Mouse (Mus musculus) intestine, embryonic 14.5 days (tissue): Measurements from ENCODE around the gene Prkar1b. TPM values are rescaled to one million over a fixed set of nuclear protein-coding genes. Genes with fewer than 3 reads are reported as not detected.

Experiments
- ATAC-seq: fragments of 200-750 bp; cut with Nextera tagmentation; replicated peaks from 2 replicates; pipeline ENCODE4 v1.8.0; 2017; ENCODE audit warnings: low read depth, moderate number of reproducible peaks, moderate TSS enrichment, moderate library complexity; ENCODE audit not compliant: low FRiP score, low TSS enrichment
- DNase-seq: peaks from one replicate; pipeline ENCODE4 v3.0.0-alpha.2; 2018; ENCODE audit warnings: low spot score
- H3K27ac ChIP-seq: fragments of 300-500 bp; sonication (generic); 2 replicates; pipeline ENCODE4 v1.5.1; 2014; ENCODE audit warnings: low read depth, mild to moderate bottlenecking, control low read depth
- H3K27me3 ChIP-seq: fragments of 300-500 bp; sonication (generic); replicated peaks from 2 replicates; pipeline ENCODE4 v1.6.1; 2014; ENCODE audit warnings: low read length, control low read depth; ENCODE audit not compliant: control insufficient read depth, insufficient read depth
- H3K36me3 ChIP-seq: fragments of 300-500 bp; sonication (generic); 2 replicates; pipeline ENCODE4 v1.6.1; 2014; ENCODE audit warnings: low read length, control low read depth; ENCODE audit not compliant: control insufficient read depth, insufficient read depth
- H3K4me1 ChIP-seq: fragments of 300-500 bp; sonication (generic); replicated peaks from 2 replicates; pipeline ENCODE4 v1.6.1; 2014; ENCODE audit warnings: low read length, control low read depth, mixed read lengths; ENCODE audit not compliant: control insufficient read depth, insufficient read depth
- H3K4me2 ChIP-seq: fragments of 300-500 bp; sonication (generic); 2 replicates; pipeline ENCODE4 v1.6.1; 2014; ENCODE audit warnings: low read length
- H3K4me3 ChIP-seq: fragments of 300-500 bp; sonication (generic); 2 replicates; pipeline ENCODE4 v1.5.1; 2014; ENCODE audit warnings: low read depth, low read length, control low read depth, mixed read lengths
- H3K9ac ChIP-seq: fragments of 300-500 bp; sonication (generic); 2 replicates; pipeline ENCODE4 v1.6.1; 2014; ENCODE audit warnings: mild to moderate bottlenecking, low read length
- H3K9me3 ChIP-seq: fragments of 300-500 bp; sonication (generic); 2 replicates; pipeline ENCODE4 v1.6.1; 2016; ENCODE audit warnings: low read length, control low read depth; ENCODE audit not compliant: control insufficient read depth
- WGBS: fragments of 180-500 bp; shearing (Covaris S2); extraction: QIAGEN DNeasy Blood & Tissue Kit; methylation state at CpG from one replicate; pipeline ENCODE4 v1.1.7; 2014; 5-methylcytosine and 5-hydroxymethylcytosine counted together
- polyA plus RNA-seq: library from polyadenylated mRNA; unstranded; fragments of >200 nt; fragmentation: Nextera tagmentation; extraction: Ambion mirVana; gene quantifications from 2 replicates; pipeline ENCODE4 v1.2.1, GENCODE M21; 2014

Gene Prkar1b
- polyA plus RNA-seq, 1 experiment from 2014 or later, result 25.6 TPM

DNA sequence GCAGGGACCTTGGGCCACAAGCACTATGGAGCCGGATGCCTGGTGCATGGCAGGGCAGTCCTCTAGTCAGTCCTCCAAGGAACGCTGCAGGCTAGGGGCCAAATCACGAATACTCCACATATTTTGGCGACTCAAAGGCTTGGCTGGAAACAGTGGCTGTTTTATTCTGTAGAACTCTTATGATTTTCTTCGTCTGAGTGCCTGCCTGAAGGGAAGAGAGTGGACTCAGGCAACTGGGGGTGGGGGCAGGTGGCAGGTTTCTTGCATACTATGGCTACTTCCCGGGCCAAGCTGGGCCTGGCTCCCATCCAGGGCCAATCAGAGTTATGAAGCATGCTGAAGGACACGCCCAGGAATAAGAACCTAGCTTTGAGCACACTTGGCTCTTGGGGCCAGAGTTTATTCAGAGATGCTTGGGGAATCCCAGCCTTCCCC is 179.7 kb downstream of the Prkar1b start:
- ATAC-seq (no peak), DNase-seq (no peak)
- no peak overlapping the region for H3K4me3 ChIP-seq
- no peaks in the 10 kb centered on the region for H3K36me3 ChIP-seq
- no peak overlapping the region for H3K27ac ChIP-seq
- peaks cover 24% of the 10 kb centered on the region for H3K4me1 ChIP-seq
- H3K27me3 ChIP-seq, result no peaks in the 10 kb centered on the region
- 39% methylated on average over 7 of the region's 7 CpGs for WGBS
- no peaks in the 10 kb centered on the region for H3K9me3 ChIP-seq
- H3K9ac ChIP-seq, result no peak overlapping the region
- H3K4me2 ChIP-seq, result no peak overlapping the region

Other genes with a start within 250 kb of the Prkar1b start
- gene Pdgfa, start 152.6 kb downstream of the Prkar1b start, polyA plus RNA-seq, result 69.2 and 78.4 TPM in 2 replicates
- gene Dnaaf5, start 222 bp upstream of the Prkar1b start, polyA plus RNA-seq, result 7.4 and 7.9 TPM in 2 replicates
- 54.7 and 63.9 TPM in 2 replicates for gene Sun1, start 50.6 kb upstream of the Prkar1b start, polyA plus RNA-seq
- gene Get4, start 102.3 kb upstream of the Prkar1b start, polyA plus RNA-seq, result 152 and 161 TPM in 2 replicates
- 4.7 and 7.7 TPM in 2 replicates for gene Adap1, start 175.6 kb upstream of the Prkar1b start, polyA plus RNA-seq
- gene Cox19, start 201.4 kb upstream of the Prkar1b start, polyA plus RNA-seq, result 149 and 150 TPM in 2 replicates
- gene Cyp2w1, start 202.6 kb upstream of the Prkar1b start, polyA plus RNA-seq, result 5.9 and 9.1 TPM in 2 replicates
- 1.4 and 1.7 TPM in 2 replicates for gene Gpr146, start 227.7 kb upstream of the Prkar1b start, polyA plus RNA-seq